Mouse (Mus musculus) induced T-regulatory cell, adult 2 months (primary cell): ENCODE results near the gene Clstn1.

Experiments used
- DNase-seq: peaks from one replicate; pipeline ENCODE4 v3.0.0-alpha.2; 2012; ENCODE audit warnings: low read depth

Clstn1 gene

GRCm38 (mm10) chr4:149678006-149678405 lies 91.7 kb downstream of the Clstn1 start:
- DNase-seq, result no peak

GRCm38 (mm10) chr4:149679056-149679770 lies 92.9 kb downstream of the Clstn1 start:
- DNase-seq, result no peak

- DNase-seq, result no peak
Measured at GRCm38 (mm10) chr4:149683875-149684274, 97.6 kb downstream of the Clstn1 start.

- no peak for DNase-seq
Measured at GRCm38 (mm10) chr4:149684841-149685623, 98.8 kb downstream of the Clstn1 start.

- DNase-seq, result no peak
Measured at GRCm38 (mm10) chr4:149688861-149689260, 102.6 kb downstream of the Clstn1 start.

GRCm38 (mm10) chr4:149689822-149690700 lies 103.8 kb downstream of the Clstn1 start:
- peak; percentile 39 for DNase-seq

GRCm38 (mm10) chr4:149690828-149691280 lies 104.6 kb downstream of the Clstn1 start:
- peak; percentile 39 for DNase-seq

- DNase-seq, result no peak
Measured at GRCm38 (mm10) chr4:149691368-149691767, 105.1 kb downstream of the Clstn1 start.

- peak; percentile 80 for DNase-seq
Measured at GRCm38 (mm10) chr4:149696189-149696971, 110.1 kb downstream of the Clstn1 start.

- DNase-seq, result peak; percentile 91
Measured at GRCm38 (mm10) chr4:149697506-149698196, 111.4 kb downstream of the Clstn1 start.

GRCm38 (mm10) chr4:149698197-149698821 lies 112.0 kb downstream of the Clstn1 start:
- DNase-seq, result peak; percentile 85
